10 mouse cellular contexts compared by ENCODE assay signal in the genomic region with DNA sequence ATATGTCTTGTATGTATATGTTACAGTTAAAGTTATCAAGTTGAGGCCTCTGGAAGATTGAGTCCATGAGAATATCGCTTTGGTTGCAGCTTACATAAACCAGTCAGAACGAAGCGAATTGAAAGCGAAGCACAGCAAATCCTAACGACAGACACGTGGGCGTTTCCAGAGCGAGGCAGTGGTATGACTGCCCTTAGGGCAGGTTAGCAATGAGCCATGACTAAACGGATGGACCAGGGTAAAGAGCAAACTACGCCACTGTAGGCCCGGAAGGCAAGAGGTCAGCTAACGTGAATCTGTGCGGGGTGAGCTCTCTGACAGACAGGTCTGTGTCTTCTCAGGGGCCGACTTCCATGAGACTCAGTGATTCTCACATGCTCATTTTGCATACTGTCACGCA. TPM values are rescaled to one million over a fixed set of nuclear protein-coding genes. Genes with fewer than 3 reads are reported as not detected.
DNase-seq lines count a peak whose midpoint lies in the region; ATAC-seq and TF ChIP-seq lines count a peak whose summit lies in the region.
"Had no signal": no experiment of that assay in that cellular context is flagged by ENCODE, and none has a peak within 500 bp of the region (broad histone marks: within the 10 kb centered on the region; RNA-seq: fewer than 3 reads in every experiment).

No protein-coding gene starts in this region.

- no peak overlapping the region for H3K4me3 ChIP-seq in forebrain, embryonic 16.5 days (replicated peaks; ENCODE audit: low read length)
- H3K4me3 ChIP-seq in forebrain, embryonic 11.5 days (ENCODE audit: low read depth, low read length), result no peak overlapping the region
- H3K4me3 ChIP-seq in embryonic facial prominence, embryonic 10.5 days, result no peak overlapping the region
- no peak overlapping the region for H3K4me3 ChIP-seq in kidney, postnatal 0 days (replicated peaks; ENCODE audit: low read depth, low read length)
- no peak overlapping the region for H3K4me3 ChIP-seq in liver, postnatal 0 days (ENCODE audit: low read depth, low read length)

- no peaks in the 10 kb centered on the region for H3K4me1 ChIP-seq in forebrain, embryonic 16.5 days (replicated peaks; ENCODE audit: control insufficient read depth, insufficient read depth, low read length)
- H3K4me1 ChIP-seq in forebrain, embryonic 11.5 days (replicated peaks; ENCODE audit: control insufficient read depth, insufficient read depth, low read length), result 0 out of 2 replicates have a peak, but pooled peaks cover 1% of the 10 kb centered on the region
- H3K4me1 ChIP-seq in embryonic facial prominence, embryonic 10.5 days, result peaks cover 16% of the 10 kb centered on the region; the same call in 1 of the 2 replicates
- H3K4me1 ChIP-seq in kidney, postnatal 0 days (replicated peaks; ENCODE audit: insufficient read depth, low read length), result no peaks in the 10 kb centered on the region
- 0 out of 2 replicates have a peak, but pooled peaks cover 5% of the 10 kb centered on the region for H3K4me1 ChIP-seq in liver, postnatal 0 days (ENCODE audit: insufficient read depth)

- DNase-seq in forebrain, embryonic 11.5 days (ENCODE audit: low spot score), result no peak
- DNase-seq in embryonic facial prominence, embryonic 10.5 days (ENCODE audit: low spot score), result peak; percentile 59
- peak; percentile 36 for DNase-seq in kidney, postnatal 0 days (ENCODE audit: low spot score)
- peak; percentile 60 for DNase-seq in liver, postnatal 0 days
- DNase-seq in layer of hippocampus, adult 9-11 months, result no peak
- no peak for DNase-seq in layer of hippocampus, postnatal 10 days (ENCODE audit: low spot score in 2 of 2)
- DNase-seq: heart, adult 18-20 months had no signal

- ATAC-seq in forebrain, embryonic 16.5 days, result 0 out of 2 replicates have a peak, but pooled peaks have one; percentile 26
- no peak for ATAC-seq in forebrain, embryonic 11.5 days (replicated peaks; ENCODE audit: low FRiP score)
- ATAC-seq in kidney, postnatal 0 days (replicated peaks; ENCODE audit: low FRiP score, low read depth), result peak; percentile 89
- peak; percentile 86 for ATAC-seq in liver, postnatal 0 days
- no peak for ATAC-seq in megakaryocyte, adult 5-6 weeks (ENCODE audit: poor library complexity, severe bottlenecking)

- H3K36me3 ChIP-seq in forebrain, embryonic 16.5 days (ENCODE audit: control insufficient read depth, insufficient read depth), result no peaks in the 10 kb centered on the region
- no peaks in the 10 kb centered on the region for H3K36me3 ChIP-seq in forebrain, embryonic 11.5 days (ENCODE audit: control insufficient read depth, insufficient read depth, low read length)
- H3K36me3 ChIP-seq in embryonic facial prominence, embryonic 10.5 days (replicated peaks), result no peaks in the 10 kb centered on the region
- H3K36me3 ChIP-seq in kidney, postnatal 0 days (ENCODE audit: insufficient read depth, low read length), result no peaks in the 10 kb centered on the region
- no peaks in the 10 kb centered on the region for H3K36me3 ChIP-seq in liver, postnatal 0 days (replicated peaks; ENCODE audit: insufficient read depth, low read length)

- TF ChIP-seq EP300 in liver, postnatal 0 days (IDR thresholded peaks at IDR 0.05; ENCODE audit: low read depth), result no peak

- H3K9ac ChIP-seq in forebrain, embryonic 16.5 days (replicated peaks; ENCODE audit: low read depth, low read length), result no peak overlapping the region
- no peak overlapping the region for H3K9ac ChIP-seq in forebrain, embryonic 11.5 days (ENCODE audit: low read length)
- H3K9ac ChIP-seq in kidney, postnatal 0 days (ENCODE audit: low read depth, low read length), result no peak overlapping the region
- no peak overlapping the region for H3K9ac ChIP-seq in liver, postnatal 0 days (replicated peaks)

- H3K27ac ChIP-seq in forebrain, embryonic 16.5 days (ENCODE audit: low read length), result no peak overlapping the region
- no peak overlapping the region for H3K27ac ChIP-seq in forebrain, embryonic 11.5 days (ENCODE audit: low read depth, low read length)
- H3K27ac ChIP-seq in embryonic facial prominence, embryonic 10.5 days (replicated peaks), result no peak overlapping the region
- H3K27ac ChIP-seq in kidney, postnatal 0 days, result no peak overlapping the region
- H3K27ac ChIP-seq in liver, postnatal 0 days (ENCODE audit: low read depth), result peak overlapping the region; percentile 84

- H3K9me3 ChIP-seq in forebrain, embryonic 16.5 days (ENCODE audit: control insufficient read depth, low read length), result no peaks in the 10 kb centered on the region
- no peaks in the 10 kb centered on the region for H3K9me3 ChIP-seq in forebrain, embryonic 11.5 days (ENCODE audit: control insufficient read depth, low read length)
- no peaks in the 10 kb centered on the region for H3K9me3 ChIP-seq in embryonic facial prominence, embryonic 10.5 days
- H3K9me3 ChIP-seq in kidney, postnatal 0 days (replicated peaks; ENCODE audit: low read length), result no peaks in the 10 kb centered on the region
- H3K9me3 ChIP-seq in liver, postnatal 0 days (ENCODE audit: low read length), result no peaks in the 10 kb centered on the region

- H3K4me2 ChIP-seq in forebrain, embryonic 16.5 days (ENCODE audit: low read length), result no peak overlapping the region
- H3K4me2 ChIP-seq in forebrain, embryonic 11.5 days (ENCODE audit: low read depth, low read length, severe bottlenecking), result no peak overlapping the region
- H3K4me2 ChIP-seq in kidney, postnatal 0 days (ENCODE audit: low read length), result no peak overlapping the region
- H3K4me2 ChIP-seq in liver, postnatal 0 days (ENCODE audit: low read depth, low read length), result 0 out of 2 replicates have a peak overlapping the region, but pooled peaks have one; percentile 46

- no peak for TF ChIP-seq CTCF in kidney, postnatal 0 days (IDR thresholded peaks at IDR 0.05; ENCODE audit: low read depth)
- no peak for TF ChIP-seq CTCF in liver, postnatal 0 days (IDR thresholded peaks at IDR 0.05; ENCODE audit: low read depth)

- WGBS in forebrain, embryonic 16.5 days, result 61% methylated on average over 15 of the region's 15 CpGs
- WGBS in forebrain, embryonic 11.5 days, result 50% methylated on average over 15 of the region's 15 CpGs
- WGBS in embryonic facial prominence, embryonic 10.5 days, result 28% methylated on average over 15 of the region's 15 CpGs
- WGBS in kidney, postnatal 0 days, result 31% methylated on average over 15 of the region's 15 CpGs
- 61% methylated on average over 15 of the region's 15 CpGs for WGBS in liver, postnatal 0 days (ENCODE audit: insufficient replicate concordance)

- H3K27me3 ChIP-seq in forebrain, embryonic 16.5 days (replicated peaks; ENCODE audit: control insufficient read depth, insufficient read depth, low read length), result no peaks in the 10 kb centered on the region
- no peaks in the 10 kb centered on the region for H3K27me3 ChIP-seq in forebrain, embryonic 11.5 days (ENCODE audit: control insufficient read depth, insufficient read depth, low read length)
- H3K27me3 ChIP-seq in embryonic facial prominence, embryonic 10.5 days (replicated peaks; ENCODE audit: low read depth, poor library complexity, severe bottlenecking), result no peaks in the 10 kb centered on the region
- H3K27me3 ChIP-seq in kidney, postnatal 0 days (ENCODE audit: insufficient read depth, low read length), result no peaks in the 10 kb centered on the region
- no peaks in the 10 kb centered on the region for H3K27me3 ChIP-seq in liver, postnatal 0 days (ENCODE audit: insufficient read depth, low read length)

RNA-seq across cellular contexts. Expression of gene Pik3c2g, which starts 1.4 kb away (rescaled TPM):
- polyA plus RNA-seq in forebrain, embryonic 16.5 days (2015; fragmentation: Nextera tagmentation; extraction: Ambion mirVana), result 0.10 and 0.65 TPM in 2 replicates
- 0.36 TPM in 1 of 2 replicates, not detected in the other for polyA plus RNA-seq in forebrain, embryonic 11.5 days (2014; fragmentation: Nextera tagmentation; extraction: Ambion mirVana)
- 0.08 and 0.25 TPM in 2 replicates for polyA plus RNA-seq in embryonic facial prominence, embryonic 10.5 days (2016; fragmentation: Nextera tagmentation; extraction: Ambion mirVana)
- 0.28 and 0.60 TPM in 2 replicates for polyA plus RNA-seq in kidney, postnatal 0 days (2015; fragmentation: Nextera tagmentation; extraction: Ambion mirVana)
- polyA plus RNA-seq in liver, postnatal 0 days (2015; fragmentation: Nextera tagmentation; extraction: Ambion mirVana), result 5.6 and 5.8 TPM in 2 replicates
- total RNA-seq in megakaryocyte, adult 5-6 weeks (2015), result not detected in 2 replicates
- 0.07 TPM in 1 of 2 replicates, not detected in the other for total RNA-seq in megakaryocyte, adult 5-6 weeks (2017)
- under 1 TPM; 0.27 to 0.69 TPM for total RNA-seq in layer of hippocampus, postnatal 10 days (2021)
- total RNA-seq: megakaryocyte progenitor cell, adult 5-6 weeks had no signal

Comparison
In these comparisons a context has a peak if more than half of its experiments do, and no peak if none do; other contexts are left out.
1. ATAC-seq: peak in forebrain, embryonic 16.5 days (single experiment), kidney, postnatal 0 days (single experiment) and liver, postnatal 0 days (single experiment); none in forebrain, embryonic 11.5 days (single experiment) and megakaryocyte, adult 5-6 weeks (single experiment).
2. DNase-seq: peak in embryonic facial prominence, embryonic 10.5 days (single experiment), kidney, postnatal 0 days (single experiment) and liver, postnatal 0 days (single experiment); none in forebrain, embryonic 11.5 days (single experiment), layer of hippocampus, adult 9-11 months (single experiment) and layer of hippocampus, postnatal 10 days (0 of 2).